Mouse (Mus musculus) myocyte (in vitro differentiated cells): ENCODE measurements around the gene Sned1.

Source experiments
- CEBPB ChIP-seq: IDR thresholded peaks from 2 replicates; pipeline ENCODE4 v1.6.1; 2011; ENCODE audit warnings: mild to moderate bottlenecking, moderate library complexity; ENCODE audit not compliant: poor library complexity, insufficient read depth, severe bottlenecking
- POLR2A ChIP-seq: IDR thresholded peaks from one replicate; pipeline ENCODE4 v1.6.1; 2011; ENCODE audit warnings: low read depth, mild to moderate bottlenecking, control low read depth, moderate library complexity; ENCODE audit not compliant: insufficient read length
- SRF ChIP-seq: IDR thresholded peaks from one replicate; pipeline ENCODE4 v1.6.1; 2011; ENCODE audit warnings: low read depth; ENCODE audit not compliant: control insufficient read depth, insufficient read length
- TCF12 ChIP-seq: IDR thresholded peaks from one replicate; pipeline ENCODE4 v1.6.1; 2011; ENCODE audit warnings: mild to moderate bottlenecking, control low read depth; ENCODE audit not compliant: poor library complexity, insufficient read depth, severe bottlenecking

DNA sequence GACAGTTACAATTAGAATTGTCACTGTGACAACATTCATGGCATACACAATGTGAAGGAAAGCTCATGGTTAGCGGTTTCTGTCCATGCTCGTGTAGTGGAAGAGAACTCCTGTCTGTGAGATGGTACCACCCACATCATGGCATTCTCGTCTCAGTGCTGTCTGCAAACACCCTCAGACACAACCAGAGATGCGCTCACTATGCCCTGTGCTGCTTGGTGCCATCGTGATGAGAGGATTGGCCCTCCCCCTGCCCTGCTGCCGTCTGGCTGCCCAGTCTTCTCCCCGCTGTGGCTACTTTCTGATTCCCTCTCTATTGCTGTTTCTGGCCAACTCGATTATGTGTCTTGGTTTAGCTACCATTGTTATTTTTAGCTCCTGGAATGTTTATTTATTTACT lies 56.4 kb downstream of the Sned1 start:
- TF ChIP-seq POLR2A (no peak), TCF12 (no peak), SRF (no peak), CEBPB (no peak)
